Mouse (Mus musculus) CH12.LX (cell line): ENCODE data around the gene Nubpl.

Experiments
- IRF4 ChIP-seq: IDR thresholded peaks from 2 replicates; pipeline ENCODE4 v1.6.1; 2014; ENCODE audit warnings: low read depth, mild to moderate bottlenecking, inconsistent platforms, low read length, improper control_type of control experiment
- TCF12 ChIP-seq: IDR thresholded peaks from 2 replicates; pipeline ENCODE4 v1.6.1; 2014; ENCODE audit warnings: low read depth, mild to moderate bottlenecking, inconsistent platforms, low read length, improper control_type of control experiment
- USF1 ChIP-seq: IDR thresholded peaks from 2 replicates; pipeline ENCODE4 v1.6.1; 2014; ENCODE audit warnings: low read depth, mild to moderate bottlenecking, inconsistent platforms, low read length, improper control_type of control experiment

GRCm38 (mm10) chr12:52276320-52276719 is 178.8 kb downstream of the Nubpl start:
- TF ChIP-seq IRF4 (no peak), USF1 (no peak), TCF12 (no peak)
